ENCODE assay signal across 14 mouse cellular contexts in genomic region chr4:46639866-46640265, GRCm38 (mm10). TPM values are rescaled to one million over a fixed set of nuclear protein-coding genes. Genes with fewer than 3 reads are reported as not detected.
DNase-seq lines count a peak whose midpoint lies in the region.
"Had no signal": no experiment of that assay in that cellular context is flagged by ENCODE, and none has a peak within 500 bp of the region (broad histone marks: within the 10 kb centered on the region; RNA-seq: fewer than 3 reads in every experiment).

No protein-coding gene starts in this region.

- peak; percentile 57 to 58 for DNase-seq in lung, adult 18-20 months
- DNase-seq in lung, postnatal 14 days = no peak
- peak; percentile 83 for DNase-seq in 3T3-L1 (ENCODE audit: low read depth, low spot score)
- peak; percentile 54 for DNase-seq in adrenal gland, adult 8-10 months
- peak; percentile 48 for DNase-seq in lung, postnatal 25 days (ENCODE audit: low spot score)
- no peak for DNase-seq in cerebellum, adult 18-20 months
- no peak for DNase-seq in frontal cortex, postnatal 10 days (ENCODE audit: low spot score in 2 of 2)
- DNase-seq: cerebellum, postnatal 36 days; gastrocnemius, adult 2 months; heart, adult 18-20 months; kidney, adult 11 months; kidney, postnatal 36 days; layer of hippocampus, adult 9-11 months; spleen, adult 18-20 months had no signal

RNA-seq across cellular contexts. Expression of gene Tbc1d2, which starts 10.1 kb away (rescaled TPM):
- 10 to 100 TPM in 1 of 4 experiments, 1 to 10 TPM in 3; 2.6 to 10.5 (median 7.0) TPM for total RNA-seq in adrenal gland, adult 8-10 months (2022)

RNA-seq across cellular contexts. Expression of gene Coro2a, which starts 37.9 kb away (rescaled TPM):
- total RNA-seq in adrenal gland, adult 8-10 months (2022) = 1 to 10 TPM; 2.7 to 6.3 (median 5.1) TPM

Comparison
In these comparisons a context has a peak if more than half of its experiments do, and no peak if none do; other contexts are left out.
1. DNase-seq: peak in lung, adult 18-20 months (2 of 2), 3T3-L1 (single experiment), adrenal gland, adult 8-10 months (single experiment) and lung, postnatal 25 days (single experiment); none in lung, postnatal 14 days (single experiment), cerebellum, adult 18-20 months (0 of 2) and frontal cortex, postnatal 10 days (0 of 2).